Mouse (Mus musculus) T-helper 2 cell (primary cell): Measurements from ENCODE around the gene Chchd1.

ENCODE experiments used
- in situ Hi-C: fragments of 300-600 bp; cut with MboI, MseI; formaldehyde crosslinking; loops from one replicate; pipeline ENCODE4 v1.15.1; 2025; ENCODE audit warnings: high pct_unique_total_duplicates

Gene Chchd1

DNA sequence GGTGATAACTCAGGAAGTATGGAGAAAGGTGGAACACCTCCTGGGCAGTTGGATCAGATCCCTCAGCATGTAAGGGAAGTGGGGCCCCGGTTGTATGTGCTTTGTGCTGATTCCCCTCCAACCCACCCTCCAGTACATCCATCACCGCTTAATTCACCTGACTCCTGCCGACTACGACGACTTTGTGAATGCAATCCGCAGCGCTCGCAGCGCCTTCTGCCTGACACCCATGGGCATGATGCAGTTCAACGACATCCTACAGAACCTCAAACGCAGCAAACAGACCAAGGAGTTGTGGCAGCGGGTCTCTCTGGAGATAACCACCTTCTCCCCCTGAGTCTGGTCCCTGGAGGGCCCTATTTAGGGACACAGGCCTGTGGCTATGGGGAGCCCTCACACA lies 20.2 kb downstream of the Chchd1 start:
- in situ Hi-C loops = loop anchor here (5.0 to 10.0 kb wide), 2 partner anchors 59 to 152 kb away; no protein-coding TSS in a partner anchor

DNA sequence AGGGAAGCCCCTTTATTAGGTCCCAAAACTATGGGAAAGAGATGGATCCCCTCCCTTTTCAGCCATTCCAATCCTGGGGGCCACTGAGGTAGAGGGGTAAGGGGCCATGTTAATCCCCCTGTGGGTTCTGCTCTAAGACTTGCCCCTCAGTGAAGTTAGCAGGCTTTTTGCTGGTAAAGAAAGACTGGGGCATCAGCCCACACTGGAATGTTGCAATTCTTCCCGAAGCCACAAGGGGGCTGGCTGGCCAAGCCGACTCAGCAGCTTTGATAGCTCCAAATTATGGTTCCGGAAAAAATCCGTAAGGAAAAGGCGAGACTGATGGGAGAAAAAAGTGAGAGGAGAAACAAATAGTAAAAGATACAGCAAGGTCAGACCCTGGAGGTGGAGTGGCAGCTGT lies 21.2 kb downstream of the Chchd1 start:
- in situ Hi-C loops = loop anchor here (5.0 to 10.0 kb wide), 2 partner anchors 58 to 151 kb away; no protein-coding TSS in a partner anchor

DNA sequence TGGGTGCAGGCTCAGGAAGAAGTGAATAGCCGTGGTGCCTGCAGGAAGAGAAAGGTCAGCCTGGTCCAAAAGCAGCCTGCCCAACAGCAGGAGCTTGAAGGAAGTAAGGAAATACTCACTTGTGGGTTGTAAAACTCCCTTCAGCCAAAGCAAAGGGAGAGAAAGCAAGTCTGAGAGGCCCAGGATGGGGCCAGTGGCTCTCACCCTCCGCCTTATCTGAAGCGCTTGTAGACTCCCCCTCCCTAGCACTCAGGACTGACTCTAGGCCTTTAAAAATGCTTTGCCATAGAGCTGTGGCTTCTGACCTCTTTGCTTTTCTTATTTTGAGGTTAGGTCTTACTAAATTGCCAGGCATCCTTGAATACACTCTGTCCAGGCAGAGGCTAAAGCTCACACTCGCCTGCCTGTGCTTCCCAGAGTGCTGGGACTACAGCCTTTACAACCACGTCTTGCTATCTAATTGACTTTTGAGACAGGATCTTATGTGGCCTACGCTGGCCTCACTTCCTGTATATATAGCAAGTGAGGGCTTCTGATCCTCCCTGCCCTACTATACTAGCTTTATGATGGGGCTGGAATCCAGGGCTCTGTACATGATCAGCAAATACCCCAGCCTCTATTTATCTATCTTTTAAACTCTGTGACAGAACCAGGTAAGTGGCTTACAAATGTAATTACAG lies 23.0 kb downstream of the Chchd1 start:
- in situ Hi-C loops = loop anchor here (10.0 kb wide), 1 partner anchor 149 kb away; no protein-coding TSS in a partner anchor

DNA sequence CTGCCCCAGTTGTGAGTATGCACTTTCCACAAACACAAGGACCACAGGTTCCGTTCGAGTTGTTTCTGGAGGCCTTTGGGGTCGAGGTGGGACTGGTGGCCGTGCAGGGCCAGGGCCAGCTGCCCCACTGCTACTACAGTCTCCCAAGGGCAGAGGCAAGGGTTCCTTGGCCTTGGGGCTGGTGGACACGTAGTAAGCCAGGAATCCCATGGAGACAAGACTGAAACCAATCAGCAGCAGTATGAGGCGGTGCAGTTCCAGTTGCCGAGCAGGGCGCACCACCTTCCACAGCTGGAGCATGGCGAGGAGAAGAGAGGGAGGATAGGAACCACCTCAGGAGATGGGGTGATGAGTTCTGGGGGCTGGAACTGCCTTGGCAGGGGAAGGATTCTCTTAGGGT lies 27.1 kb downstream of the Chchd1 start:
- in situ Hi-C loops = loop anchor here (10.0 kb wide), 1 partner anchor 145 kb away; no protein-coding TSS in a partner anchor

DNA sequence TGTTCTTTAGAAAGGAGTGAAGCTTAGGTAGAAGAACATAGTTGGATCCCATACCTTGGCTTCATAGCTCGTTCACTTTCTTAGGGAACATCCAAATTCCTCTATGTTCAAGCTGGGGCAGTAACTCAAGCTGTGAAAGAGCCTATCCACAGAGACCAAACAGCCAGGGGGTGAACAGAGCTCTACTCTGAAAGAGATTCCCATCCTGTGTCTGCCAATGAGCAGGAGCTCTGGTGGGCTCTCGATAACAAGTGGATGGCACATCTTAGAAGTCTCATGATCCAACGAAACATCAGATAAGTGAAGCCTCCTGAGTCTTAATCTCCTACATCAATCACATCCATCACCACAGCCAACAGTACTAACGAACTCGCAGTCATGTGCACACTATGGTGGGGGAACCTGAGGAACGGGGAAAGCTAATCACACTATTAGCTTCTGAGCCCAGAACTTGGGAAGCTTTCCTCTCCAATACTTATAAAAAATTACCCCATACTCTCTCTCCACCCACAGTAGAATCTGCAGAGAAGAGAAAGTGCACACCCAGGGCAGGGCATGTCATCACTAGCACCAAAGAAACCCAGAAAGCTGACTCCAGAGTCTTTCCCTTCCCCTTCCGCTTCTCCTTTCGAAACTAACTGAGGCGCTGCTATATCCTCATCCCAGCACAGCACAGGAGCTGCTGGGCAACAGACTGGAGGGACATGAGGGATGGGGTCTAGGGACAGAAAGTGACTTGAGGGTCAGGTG lies 28.2 kb downstream of the Chchd1 start:
- in situ Hi-C loops = no loop called here

DNA sequence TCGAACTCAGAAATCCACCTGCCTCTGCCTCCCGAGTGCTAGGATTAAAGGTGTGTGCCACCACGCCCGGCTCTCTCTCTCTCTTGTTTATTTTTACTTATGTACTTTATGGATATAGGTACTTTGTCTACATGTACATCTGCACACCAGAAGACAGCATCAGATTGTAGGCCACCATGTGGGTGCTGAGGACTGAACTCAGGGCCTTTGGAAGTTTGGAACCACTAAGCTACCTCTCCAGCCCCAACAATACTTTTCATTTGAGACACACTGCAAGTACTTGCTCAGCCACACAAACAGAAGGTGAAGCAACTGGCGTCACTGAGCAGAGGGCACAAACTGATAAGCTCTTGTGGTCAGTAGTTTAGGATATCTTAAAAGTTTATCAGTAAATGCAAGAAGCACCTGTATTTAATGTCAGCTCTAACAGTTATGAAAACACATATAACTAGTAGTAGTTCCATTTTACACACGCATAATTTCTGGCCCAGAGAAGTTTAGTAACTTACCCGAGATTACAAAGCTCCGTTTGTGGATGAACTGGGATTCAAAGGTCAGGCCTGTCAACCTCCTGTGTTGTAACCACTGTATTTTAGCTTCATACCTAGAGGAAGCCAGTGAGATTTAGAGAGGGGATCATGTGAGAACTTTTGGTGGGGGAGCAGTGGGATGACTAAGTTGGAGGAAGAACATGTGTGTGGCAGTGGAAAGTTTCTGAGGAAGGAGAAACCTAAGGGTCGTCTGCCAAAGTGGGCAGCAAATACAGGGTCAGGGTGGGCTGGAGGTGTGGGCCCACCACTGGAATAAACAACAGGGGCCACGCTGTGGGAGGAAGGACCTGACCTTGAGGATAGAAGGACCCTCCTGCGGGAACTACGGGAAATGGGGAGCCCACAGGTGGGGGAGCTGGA lies 30.5 kb downstream of the Chchd1 start:
- in situ Hi-C loops = no loop called here

DNA sequence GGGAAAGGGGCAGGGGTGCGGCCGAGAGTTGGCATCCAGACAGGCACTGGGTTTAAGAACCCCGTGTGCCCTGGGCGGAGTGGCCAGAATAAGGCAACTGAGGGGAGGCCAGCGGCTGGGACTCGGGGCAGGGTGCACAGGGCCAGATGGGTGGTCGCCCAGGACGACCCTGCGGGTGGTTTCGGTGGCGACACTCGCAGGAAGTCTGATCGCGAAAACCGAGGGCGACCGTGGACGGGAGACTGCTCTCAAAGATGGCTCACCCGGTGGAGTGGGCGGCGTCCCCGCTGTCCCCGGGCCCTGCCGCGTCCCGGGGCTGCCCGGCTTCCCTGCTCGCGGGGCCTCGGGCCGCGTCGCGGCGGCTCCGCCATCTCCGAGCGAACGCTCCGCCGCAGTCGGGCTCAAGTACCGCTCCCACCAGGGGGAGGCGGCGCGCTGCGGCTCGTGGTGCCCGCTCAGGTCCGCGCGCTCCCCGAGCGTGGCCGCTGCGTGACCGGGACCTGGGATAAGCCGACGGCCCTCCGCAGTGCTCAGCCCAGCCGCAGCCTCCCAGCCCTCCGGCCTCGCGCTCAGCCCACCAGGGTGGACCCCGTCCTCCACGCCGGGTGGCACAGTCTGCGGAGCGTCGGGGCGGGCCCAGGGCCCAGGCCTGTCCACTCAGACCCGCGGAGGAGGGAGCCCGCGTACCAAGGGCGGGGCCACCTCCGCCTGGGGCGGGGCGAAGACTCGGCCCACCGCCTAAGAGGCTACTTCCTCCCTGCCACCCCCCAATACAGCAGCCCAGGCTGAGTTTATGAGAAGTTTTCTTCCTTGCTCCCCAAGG lies 31.4 kb downstream of the Chchd1 start, which contains the start of gene Ndst2:
Gene Ndst2, minus strand, starts transcription at position 611 of the 823 bp plus-strand sequence.
- in situ Hi-C loops = no loop called here

DNA sequence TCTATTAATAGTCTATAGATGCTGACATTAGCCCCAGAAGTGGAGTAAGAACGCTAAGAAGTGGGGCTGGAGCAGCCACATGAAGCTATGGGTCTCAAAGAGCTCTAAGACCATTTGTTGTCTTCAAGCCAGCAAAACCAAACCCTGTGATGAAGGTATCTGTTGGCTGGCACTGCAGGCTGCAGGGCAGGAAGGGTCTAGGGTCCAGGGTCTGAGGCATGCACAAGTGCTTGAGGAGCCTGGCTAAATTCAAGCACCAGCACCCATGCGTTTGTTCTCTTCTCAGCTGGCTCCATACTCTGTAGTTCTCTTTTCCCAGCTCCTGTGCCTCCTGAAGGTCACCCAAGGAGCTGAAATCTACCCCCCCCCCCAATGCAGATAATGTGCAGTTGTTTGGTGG lies 32.2 kb downstream of the Chchd1 start:
- in situ Hi-C loops = no loop called here

DNA sequence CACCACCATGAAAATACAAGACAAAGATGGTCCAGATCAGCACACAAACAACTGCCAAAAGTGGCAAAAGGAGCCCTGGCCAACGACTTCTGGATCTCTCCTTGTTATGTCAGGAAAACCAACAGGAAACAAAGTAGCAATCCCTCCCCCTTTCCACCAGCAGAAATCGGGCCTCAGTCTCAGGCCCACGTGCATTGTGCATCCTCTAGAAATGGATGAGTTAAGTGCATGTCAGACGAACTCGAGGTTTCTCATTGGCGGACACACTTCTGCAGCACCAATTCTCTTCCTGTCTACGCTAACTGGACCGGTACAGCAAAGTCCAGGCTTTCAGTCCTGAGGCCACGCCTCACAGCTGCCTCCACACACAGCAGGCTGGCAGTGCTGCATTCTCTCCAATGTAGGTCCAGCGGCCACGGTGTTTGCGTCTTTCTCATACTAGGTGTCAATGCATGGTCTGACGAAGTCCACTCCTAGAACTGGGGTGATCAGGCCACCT lies 33.1 kb downstream of the Chchd1 start:
- in situ Hi-C loops = no loop called here

DNA sequence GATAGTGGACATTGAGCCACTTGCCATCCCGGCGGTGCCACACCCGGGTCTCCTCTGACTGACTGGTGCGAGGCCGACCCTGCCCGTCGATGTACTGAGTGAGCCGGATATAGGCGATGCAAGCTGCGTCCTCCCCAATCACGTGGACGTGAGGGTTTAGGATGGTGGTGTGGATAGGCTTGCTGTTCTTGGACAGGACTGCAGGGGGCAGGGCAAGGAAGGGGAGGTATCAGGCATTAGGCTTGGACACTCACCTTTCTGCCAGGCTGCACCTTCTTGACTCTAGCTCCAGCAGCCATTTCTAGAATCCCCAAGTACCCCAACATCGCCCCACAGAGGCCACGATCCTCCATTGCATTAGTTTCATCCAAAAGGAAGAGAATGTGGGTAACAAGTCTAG lies 34.5 kb downstream of the Chchd1 start:
- in situ Hi-C loops = no loop called here

DNA sequence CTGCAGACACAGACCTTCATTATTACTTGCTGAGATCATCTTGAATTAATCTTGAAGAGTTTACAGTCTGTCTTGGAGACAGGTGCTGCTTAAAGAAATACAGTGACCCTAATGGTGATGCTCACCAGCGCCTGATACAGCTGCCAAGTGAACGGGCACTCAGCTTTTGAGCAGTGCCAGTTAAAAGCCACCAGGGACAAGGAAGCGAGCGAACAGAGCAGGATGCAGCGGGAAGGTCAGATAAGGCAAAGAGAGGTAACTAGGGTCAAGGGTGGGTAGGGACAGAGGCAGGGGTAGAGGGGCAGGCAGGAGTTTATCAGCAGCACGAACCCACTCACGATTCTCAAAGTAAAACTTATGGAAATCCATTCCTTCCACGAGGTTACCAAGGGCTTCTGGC lies 35.7 kb downstream of the Chchd1 start:
- in situ Hi-C loops = no loop called here

DNA sequence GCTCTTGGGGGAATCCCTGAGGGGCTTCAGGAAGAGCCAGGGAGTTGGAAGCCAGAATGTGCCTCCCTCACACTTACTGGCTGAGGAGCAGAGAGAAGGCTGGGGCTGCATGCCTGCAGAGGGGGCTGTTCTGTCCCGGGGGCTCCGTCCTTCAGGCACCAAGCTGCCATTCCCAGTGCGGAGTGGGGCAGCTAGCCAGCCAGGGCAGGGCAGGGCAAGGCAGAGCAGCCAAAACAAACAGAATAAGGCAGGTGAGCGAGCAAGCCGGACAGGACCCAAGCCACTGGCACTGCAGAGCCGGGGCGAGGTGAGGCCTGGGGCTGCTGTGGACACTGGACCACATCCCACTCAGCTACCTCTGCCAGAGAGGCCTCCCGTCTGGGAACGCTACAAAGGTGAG lies 38.5 kb downstream of the Chchd1 start:
- in situ Hi-C loops = no loop called here

DNA sequence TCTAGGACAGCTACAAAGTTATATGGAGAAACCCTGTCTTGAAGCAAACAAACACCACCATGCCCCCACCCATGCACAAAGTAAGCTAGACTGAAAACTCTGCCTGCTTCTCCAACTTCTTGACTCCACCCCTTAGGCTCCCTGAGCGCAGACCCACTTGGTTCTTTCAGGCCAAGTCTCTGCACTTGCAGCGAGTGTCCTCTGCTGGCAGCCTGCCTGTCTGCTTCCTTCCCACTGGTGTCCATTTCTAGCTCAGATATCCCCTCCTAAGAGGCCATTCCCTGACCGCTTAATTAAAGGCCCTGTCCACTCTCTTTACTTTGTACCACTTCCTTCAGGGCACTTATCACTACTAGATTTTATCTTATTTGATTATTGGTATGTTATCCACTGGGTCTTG lies 40.8 kb downstream of the Chchd1 start:
- in situ Hi-C loops = no loop called here

DNA sequence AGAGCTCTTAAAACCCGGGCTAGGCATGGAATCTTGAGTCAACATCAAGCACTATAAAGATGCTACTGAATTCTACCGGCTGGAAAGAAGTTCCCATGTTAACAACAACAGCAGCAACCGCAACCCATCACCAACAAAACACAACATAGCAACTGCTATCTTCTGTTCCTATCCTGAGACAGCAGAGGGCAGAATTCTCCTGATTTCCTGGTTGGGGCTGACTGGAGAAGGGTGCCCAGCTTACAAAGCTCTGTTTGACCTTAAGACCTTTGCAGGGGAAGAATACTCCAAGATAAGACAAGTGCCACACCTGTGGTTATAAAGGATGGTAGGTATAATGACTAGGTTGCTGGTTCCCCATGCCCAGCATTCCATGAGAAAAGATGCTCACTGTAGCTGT lies 44.1 kb downstream of the Chchd1 start:
- in situ Hi-C loops = no loop called here

DNA sequence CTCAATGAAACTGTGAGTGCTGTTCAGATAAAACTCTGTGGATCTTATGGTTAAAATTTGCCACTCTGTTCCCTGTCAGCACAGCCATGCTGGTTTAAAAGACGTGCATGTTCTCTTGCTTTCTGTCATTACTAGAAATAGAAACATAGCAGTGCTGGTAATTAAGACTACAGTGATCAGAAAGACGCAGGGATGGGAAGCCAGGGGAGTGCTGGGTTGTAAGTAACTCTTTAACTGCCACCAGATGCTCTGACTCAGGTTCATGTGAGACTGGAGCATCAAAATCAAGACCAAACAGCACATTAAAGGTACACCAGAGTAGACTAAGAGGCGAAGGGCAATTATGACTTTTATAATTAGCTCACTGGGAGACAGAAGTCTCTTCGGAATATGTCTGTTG lies 45.6 kb downstream of the Chchd1 start:
- in situ Hi-C loops = no loop called here

DNA sequence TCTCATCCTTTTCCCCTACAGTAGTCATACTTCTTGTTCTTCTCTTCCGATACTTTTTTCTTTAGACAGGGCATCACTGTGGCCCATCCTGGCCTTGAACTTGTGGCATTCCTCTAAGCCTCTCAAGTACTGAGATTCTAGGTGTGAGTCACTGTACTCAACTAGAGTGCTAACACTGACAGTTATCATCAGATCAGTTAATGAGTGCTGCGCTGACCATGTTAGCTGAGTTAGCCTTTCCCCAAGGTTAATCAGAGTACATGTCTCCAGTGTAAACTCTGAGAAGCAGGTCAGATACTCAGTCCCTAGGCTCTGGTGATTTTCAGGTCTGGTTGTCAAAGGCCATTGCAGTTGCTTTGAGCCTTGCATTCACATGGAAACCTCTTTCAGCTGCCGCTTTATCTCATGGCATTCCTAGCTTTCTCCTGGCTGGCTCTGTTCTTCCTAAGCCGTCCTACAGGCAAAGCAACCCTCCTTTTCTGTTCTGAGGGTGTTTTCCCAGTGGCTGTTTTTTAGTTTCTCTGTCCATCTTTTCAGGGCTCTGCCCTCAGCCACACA lies 46.8 kb downstream of the Chchd1 start:
- in situ Hi-C loops = no loop called here

DNA sequence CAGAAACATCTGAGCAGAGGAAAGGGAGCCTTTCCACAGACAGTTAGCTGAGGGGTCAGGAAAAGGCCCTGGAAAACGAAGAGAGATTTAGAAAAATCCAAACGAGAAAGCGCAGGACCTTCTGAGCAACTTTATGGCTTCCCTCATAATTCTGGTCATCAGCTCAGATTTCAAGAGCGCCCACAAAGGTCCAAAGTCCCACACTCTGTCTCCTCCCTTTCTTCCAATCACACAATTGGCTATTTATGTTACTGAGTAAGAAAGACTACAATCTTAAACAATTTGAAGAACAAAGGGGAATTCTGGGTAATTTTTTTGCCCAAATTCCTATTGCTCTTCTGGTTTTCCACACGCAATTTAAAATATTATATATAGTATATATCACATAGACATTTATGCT lies 47.7 kb downstream of the Chchd1 start:
- in situ Hi-C loops = no loop called here

DNA sequence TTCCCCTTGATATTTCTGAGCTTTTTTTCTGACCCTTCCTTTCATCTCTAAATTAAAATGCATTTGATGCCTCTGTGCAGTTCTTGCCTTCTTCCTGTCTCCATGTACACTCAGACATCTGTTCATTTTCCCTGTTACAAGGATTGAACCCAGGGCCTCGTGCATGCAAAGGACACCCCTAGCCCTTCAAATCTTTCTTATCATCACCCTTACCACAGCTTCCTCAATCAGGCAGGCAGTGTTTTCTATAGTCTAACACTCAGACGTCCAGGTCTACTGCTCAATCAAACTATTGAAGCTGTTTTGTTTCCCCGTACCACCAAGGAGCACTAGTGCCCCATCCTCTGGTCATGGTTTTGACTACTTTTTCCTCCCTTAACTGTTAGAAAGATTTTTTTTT lies 51.0 kb downstream of the Chchd1 start:
- in situ Hi-C loops = no loop called here
